Mouse (Mus musculus) myocyte (in vitro differentiated cells): ENCODE measurements around the gene Cacnb2. TPM values are rescaled to one million over a fixed set of nuclear protein-coding genes. Genes with fewer than 3 reads are reported as not detected.

Experiments used
- H3K27me3 ChIP-seq: one replicate; pipeline ENCODE4 v1.6.1; 2011; ENCODE audit not compliant: control insufficient read depth, insufficient read depth, insufficient read length
- H3K36me3 ChIP-seq: one replicate; pipeline ENCODE4 v1.6.1; 2011; ENCODE audit not compliant: control insufficient read depth, insufficient read depth
- H3K4me2 ChIP-seq: one replicate; pipeline ENCODE4 v1.6.1; 2011; ENCODE audit warnings: low read depth, control low read depth
- H3K4me3 ChIP-seq: one replicate; pipeline ENCODE4 v1.5.1; 2011; ENCODE audit warnings: mild to moderate bottlenecking, control low read depth, moderate library complexity
- H3K79me2 ChIP-seq: one replicate; pipeline ENCODE4 v1.6.1; 2011; ENCODE audit not compliant: control insufficient read depth, insufficient read depth
- H3ac ChIP-seq: one replicate; pipeline ENCODE4 v1.6.1; 2011; ENCODE audit not compliant: control insufficient read depth, insufficient read length
- CEBPB ChIP-seq: IDR thresholded peaks from 2 replicates; pipeline ENCODE4 v1.6.1; 2011; ENCODE audit warnings: mild to moderate bottlenecking, moderate library complexity; ENCODE audit not compliant: poor library complexity, insufficient read depth, severe bottlenecking
- E2F4 ChIP-seq: IDR thresholded peaks from one replicate; pipeline ENCODE4 v1.6.1; 2011; ENCODE audit warnings: mild to moderate bottlenecking, control low read depth, moderate library complexity; ENCODE audit not compliant: insufficient read depth
- MAX ChIP-seq: IDR thresholded peaks from one replicate; pipeline ENCODE4 v1.6.1; 2011; ENCODE audit warnings: low read depth, mild to moderate bottlenecking, control low read depth
- MYOD1 ChIP-seq, 3 experiments: IDR thresholded peaks; one replicate each; pipeline ENCODE4 v1.6.1; 2011; ENCODE audit warnings: control low read depth in 2 of 3, low read depth in 2 of 3, mild to moderate bottlenecking in 2 of 3, moderate library complexity in 1 of 3; ENCODE audit not compliant: insufficient read length in 2 of 3, control insufficient read depth in 1 of 3
- MYOG ChIP-seq, 3 experiments: IDR thresholded peaks; one replicate each; pipeline ENCODE4 v1.6.1; 2011; ENCODE audit warnings: control low read depth in 2 of 3, low read depth in 2 of 3, mild to moderate bottlenecking in 2 of 3; ENCODE audit not compliant: insufficient read length in 2 of 3, control insufficient read depth in 1 of 3, insufficient read depth in 1 of 3
- POLR2A ChIP-seq: IDR thresholded peaks from one replicate; pipeline ENCODE4 v1.6.1; 2011; ENCODE audit warnings: low read depth, mild to moderate bottlenecking, control low read depth, moderate library complexity; ENCODE audit not compliant: insufficient read length
- POLR2AphosphoS2 ChIP-seq: IDR thresholded peaks from one replicate; pipeline ENCODE4 v1.6.1; 2011; ENCODE audit warnings: low read depth, control low read depth; ENCODE audit not compliant: insufficient read length
- REST ChIP-seq: IDR thresholded peaks from one replicate; pipeline ENCODE4 v1.6.1; 2011; ENCODE audit warnings: mild to moderate bottlenecking, control low read depth, moderate library complexity; ENCODE audit not compliant: insufficient read depth, insufficient read length
- SRF ChIP-seq: IDR thresholded peaks from one replicate; pipeline ENCODE4 v1.6.1; 2011; ENCODE audit warnings: low read depth; ENCODE audit not compliant: control insufficient read depth, insufficient read length
- TCF12 ChIP-seq: IDR thresholded peaks from one replicate; pipeline ENCODE4 v1.6.1; 2011; ENCODE audit warnings: mild to moderate bottlenecking, control low read depth; ENCODE audit not compliant: poor library complexity, insufficient read depth, severe bottlenecking
- TCF3 ChIP-seq: IDR thresholded peaks from one replicate; pipeline ENCODE4 v1.6.1; 2011; ENCODE audit warnings: low read depth, control low read depth; ENCODE audit not compliant: insufficient read length
- USF1 ChIP-seq: IDR thresholded peaks from one replicate; pipeline ENCODE4 v1.6.1; 2011; ENCODE audit warnings: low read depth, mild to moderate bottlenecking, control low read depth, moderate library complexity
- polyA plus RNA-seq: library from polyadenylated mRNA; unstranded; fragments of >200 nt; fragmentation: generic; extraction: Trizol; gene quantifications from one replicate; pipeline ENCODE4 v1.2.1, GENCODE M21; 2012; ENCODE audit warnings: missing spikeins

The Cacnb2 gene
- polyA plus RNA-seq, 1 experiment: 0.85 TPM

DNA sequence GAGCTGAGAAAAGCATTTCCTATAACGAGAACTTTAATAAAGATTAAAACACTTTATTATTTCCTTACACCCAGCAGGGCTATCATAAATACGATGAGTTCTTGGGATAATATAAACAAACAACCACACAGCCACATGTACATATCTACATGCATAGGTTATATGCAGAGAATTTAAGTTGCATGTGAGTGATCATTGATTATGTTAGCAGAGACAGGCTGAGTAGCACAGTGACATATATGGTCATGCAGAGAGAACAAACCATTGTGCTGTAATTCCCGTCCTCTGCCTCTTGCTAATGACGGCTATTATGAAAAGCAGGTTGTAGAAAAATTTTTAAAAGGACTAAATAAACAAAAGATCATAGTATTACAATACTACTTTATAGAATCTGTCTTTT is 53.8 kb downstream of the Cacnb2 start:
- Histone ChIP-seq H3ac (no peak overlapping the region), H3K4me3 (no peak overlapping the region), H3K27me3 (no peaks in the 10 kb centered on the region), H3K36me3 (no peaks in the 10 kb centered on the region), H3K4me2 (no peak overlapping the region), H3K79me2 (no peaks in the 10 kb centered on the region)
- no peak for TF ChIP-seq REST
- no peak for TF ChIP-seq MYOD1 (IDR thresholded peaks at IDR 0.05; ENCODE audit: control insufficient read depth in 1 of 3, insufficient read length in 2 of 3, low read depth in 2 of 3)
- TF ChIP-seq POLR2A: no peak
- TF ChIP-seq SRF: no peak
- TF ChIP-seq TCF12: no peak
- no peak for TF ChIP-seq TCF3
- TF ChIP-seq MYOG (IDR thresholded peaks at IDR 0.05; ENCODE audit: control insufficient read depth in 1 of 3, insufficient read depth in 1 of 3, insufficient read length in 2 of 3, low read depth in 2 of 3): no peak
- TF ChIP-seq CEBPB: no peak
- TF ChIP-seq POLR2AphosphoS2: no peak
- TF ChIP-seq MAX: no peak
- no peak for TF ChIP-seq USF1
- TF ChIP-seq E2F4: no peak

GRCm38 (mm10) chr2:14657205-14657844 is 54.4 kb downstream of the Cacnb2 start:
- TF ChIP-seq POLR2A (no peak), TCF3 (no peak), CEBPB (no peak), TCF12 (no peak), POLR2AphosphoS2 (no peak), REST (no peak), SRF (no peak), MYOG (IDR thresholded peaks at IDR 0.05; ENCODE audit: control insufficient read depth in 1 of 3, insufficient read depth in 1 of 3, insufficient read length in 2 of 3, low read depth in 2 of 3) (no peak), USF1 (no peak), MYOD1 (IDR thresholded peaks at IDR 0.05; ENCODE audit: control insufficient read depth in 1 of 3, insufficient read length in 2 of 3, low read depth in 2 of 3) (no peak)
- Histone ChIP-seq H3K4me3 (no peak overlapping the region), H3K36me3 (no peaks in the 10 kb centered on the region), H3K79me2 (no peaks in the 10 kb centered on the region), H3ac (no peak overlapping the region), H3K4me2 (no peak overlapping the region), H3K27me3 (no peaks in the 10 kb centered on the region)

- Histone ChIP-seq H3K36me3 (no peaks in the 10 kb centered on the region), H3ac (no peak overlapping the region), H3K27me3 (no peaks in the 10 kb centered on the region), H3K4me3 (no peak overlapping the region), H3K79me2 (no peaks in the 10 kb centered on the region), H3K4me2 (no peak overlapping the region)
- TF ChIP-seq SRF (no peak), TCF12 (no peak), REST (no peak)
Measured at GRCm38 (mm10) chr2:14665213-14665612, 62.3 kb downstream of the Cacnb2 start.

DNA sequence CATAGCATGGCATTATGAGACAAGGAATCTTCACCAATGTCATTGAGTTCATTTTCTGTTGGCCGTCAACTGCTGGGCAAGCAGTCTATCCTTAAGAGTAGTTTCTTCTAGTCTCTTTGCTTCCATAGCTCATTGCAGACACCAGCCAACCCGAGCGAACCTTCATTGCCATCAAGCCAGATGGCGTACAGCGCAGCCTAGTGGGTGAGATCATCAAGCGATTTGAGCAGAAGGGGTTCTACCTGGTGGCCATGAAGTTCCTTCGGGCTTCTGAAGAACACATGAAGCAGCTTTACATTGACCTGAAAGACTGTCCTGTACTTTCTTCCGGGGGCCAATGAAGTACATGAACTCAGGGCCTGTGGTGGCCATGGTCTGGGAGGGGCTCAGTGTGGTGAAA is 69.2 kb downstream of the Cacnb2 start:
- TF ChIP-seq POLR2AphosphoS2 (no peak), SRF (no peak), MYOD1 (IDR thresholded peaks at IDR 0.05; ENCODE audit: control insufficient read depth in 1 of 3, insufficient read length in 2 of 3, low read depth in 2 of 3) (no peak), MYOG (IDR thresholded peaks at IDR 0.05; ENCODE audit: control insufficient read depth in 1 of 3, insufficient read depth in 1 of 3, insufficient read length in 2 of 3, low read depth in 2 of 3) (no peak), TCF3 (no peak)
- no peak overlapping the region for H3K4me3 ChIP-seq
- no peaks in the 10 kb centered on the region for H3K36me3 ChIP-seq
- H3K27me3 ChIP-seq: no peaks in the 10 kb centered on the region
- no peak overlapping the region for H3K4me2 ChIP-seq
- no peak overlapping the region for H3ac ChIP-seq
- H3K79me2 ChIP-seq: no peaks in the 10 kb centered on the region

- no peaks in the 10 kb centered on the region for H3K27me3 ChIP-seq
- no peaks in the 10 kb centered on the region for H3K36me3 ChIP-seq
- no peak for TF ChIP-seq USF1
- TF ChIP-seq MYOD1 (IDR thresholded peaks at IDR 0.05; ENCODE audit: control insufficient read depth in 1 of 3, insufficient read length in 2 of 3, low read depth in 2 of 3): no peak
- no peak for TF ChIP-seq E2F4
- no peak for TF ChIP-seq TCF3
- TF ChIP-seq TCF12: no peak
- no peak for TF ChIP-seq SRF
- TF ChIP-seq POLR2A: no peak
- TF ChIP-seq CEBPB: no peak
- TF ChIP-seq POLR2AphosphoS2: no peak
- TF ChIP-seq REST: no peak
- no peak for TF ChIP-seq MAX
- no peak overlapping the region for H3K4me2 ChIP-seq
- no peaks in the 10 kb centered on the region for H3K79me2 ChIP-seq
- no peak overlapping the region for H3K4me3 ChIP-seq
- H3ac ChIP-seq: no peak overlapping the region
Measured at GRCm38 (mm10) chr2:14676885-14677516, 74.1 kb downstream of the Cacnb2 start.
